Mouse (Mus musculus) Muller cell, postnatal 12 days (primary cell): ENCODE data around the gene Phex.

Experiments used
- DNase-seq: peaks from one replicate; pipeline ENCODE4 v3.0.0-alpha.2; 2015; ENCODE audit errors: inconsistent ontology term

Gene Phex

DNA sequence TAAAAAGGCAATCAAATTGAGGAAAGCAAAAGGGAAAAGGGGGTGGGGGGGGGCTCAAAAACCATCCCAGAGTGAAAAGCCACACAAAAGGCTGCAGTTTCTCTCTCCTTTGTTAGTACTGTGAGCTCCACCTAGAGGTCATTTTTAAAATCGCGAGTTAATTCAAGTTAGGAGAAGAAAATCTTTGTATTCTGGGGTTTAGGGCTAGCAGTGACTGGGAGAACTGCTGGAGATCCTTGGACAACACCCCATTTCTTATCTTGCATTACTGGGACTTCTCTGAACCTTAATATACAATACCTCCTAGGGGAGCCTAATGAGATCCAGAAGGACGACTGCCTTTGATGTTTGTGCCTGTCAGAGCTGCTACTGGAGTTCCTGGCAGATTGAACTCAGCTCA, 107.7 kb downstream of the Phex start:
- no peak for DNase-seq

DNA sequence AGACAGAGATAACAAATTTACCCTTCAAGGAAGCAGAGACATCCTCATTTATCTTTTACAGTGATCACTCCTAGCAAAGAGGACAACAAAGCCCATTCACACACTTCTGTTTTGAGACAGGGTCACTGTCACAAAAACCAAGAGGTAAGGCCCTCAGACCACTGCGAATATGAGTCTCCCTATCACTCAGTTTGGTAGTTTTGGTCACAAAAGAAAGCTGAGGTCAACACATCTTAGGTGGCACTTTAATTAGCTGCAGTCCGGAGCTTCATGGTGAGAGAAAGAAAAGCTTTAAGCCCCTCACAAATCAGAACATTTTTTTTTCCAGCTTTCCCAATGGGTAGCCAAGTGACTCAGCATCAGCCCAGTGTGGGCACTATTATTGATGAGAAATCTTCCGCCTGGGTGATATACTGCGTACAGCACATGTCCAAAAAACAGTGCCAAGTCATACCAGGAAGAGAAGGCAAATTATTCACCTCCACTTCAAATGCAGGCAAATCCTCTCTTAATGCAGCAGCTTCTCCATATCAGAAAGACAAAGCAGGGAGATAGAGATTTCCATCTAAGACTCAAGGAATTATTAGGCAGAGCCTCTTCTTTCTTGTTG, 108.2 kb downstream of the Phex start:
- peak; percentile 88 for DNase-seq

DNA sequence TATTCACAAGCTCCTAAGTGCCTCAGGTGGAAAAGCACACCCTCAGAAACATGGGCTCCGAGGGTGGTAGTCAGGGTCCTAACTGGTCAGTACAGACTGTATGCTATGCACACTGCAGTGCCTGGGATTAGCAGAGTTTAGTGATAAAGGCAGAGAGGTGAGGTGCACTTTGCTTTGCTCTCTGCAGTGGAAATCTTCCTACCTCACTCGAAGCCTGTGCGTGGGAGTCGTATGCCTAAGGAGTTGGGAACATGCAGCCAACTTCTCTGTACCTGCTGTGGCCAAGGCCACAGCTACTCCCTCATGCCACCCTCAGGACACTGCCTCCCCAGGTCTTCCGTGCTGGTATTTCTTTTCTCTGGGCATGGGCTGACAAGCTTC, 109.3 kb downstream of the Phex start:
- no peak for DNase-seq

DNA sequence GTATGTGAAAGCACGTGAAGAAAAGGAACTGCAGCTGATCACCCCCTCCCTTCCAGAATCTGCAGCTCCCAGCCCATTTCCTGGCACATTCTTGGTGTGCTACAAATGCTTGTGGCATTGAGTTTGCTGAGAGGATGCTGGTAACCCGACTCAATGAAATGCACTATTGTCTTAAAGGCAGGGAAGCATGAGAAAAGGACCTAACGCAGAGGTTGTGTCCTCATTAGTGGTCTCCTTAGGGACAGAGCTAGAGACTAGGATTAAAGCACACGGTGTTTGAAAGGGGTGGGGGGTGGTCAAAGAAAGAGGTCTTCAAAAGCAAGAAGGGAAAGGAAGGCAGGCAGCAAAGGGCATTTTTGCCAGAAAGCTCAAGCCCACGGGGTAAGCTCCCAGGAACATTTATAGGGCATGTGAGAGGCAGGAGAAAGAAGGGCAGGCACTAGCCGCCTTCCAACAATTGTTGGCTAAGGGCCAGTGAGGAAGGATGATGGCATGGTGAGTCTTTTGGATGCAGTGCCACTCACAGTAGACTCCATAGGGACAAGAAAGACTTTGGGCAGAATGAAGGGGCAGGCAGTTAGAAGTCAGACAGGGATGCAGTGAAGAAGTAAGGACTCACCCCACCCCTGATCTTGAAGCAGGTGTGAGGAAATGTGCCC, 109.8 kb downstream of the Phex start:
- peak; percentile 89 for DNase-seq

DNA sequence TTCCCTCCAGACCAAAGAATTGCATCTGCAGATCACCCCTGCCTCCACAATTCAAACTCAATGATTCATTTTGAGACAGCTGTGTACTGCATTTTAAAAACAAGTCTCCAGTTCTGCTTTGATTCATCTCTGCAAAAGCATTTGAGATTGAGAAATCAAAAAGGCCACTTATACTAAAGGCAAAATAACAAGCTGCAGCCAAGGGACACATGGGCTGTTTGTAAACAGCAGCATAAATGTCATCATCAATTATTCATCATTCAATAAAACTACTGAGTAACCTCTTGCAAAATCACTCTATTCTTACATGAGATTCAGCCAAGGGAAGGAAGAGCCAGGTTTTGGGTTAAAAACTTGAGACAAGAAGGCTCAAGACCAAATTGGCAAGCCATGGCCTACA, 122.7 kb downstream of the Phex start:
- DNase-seq, result no peak

DNA sequence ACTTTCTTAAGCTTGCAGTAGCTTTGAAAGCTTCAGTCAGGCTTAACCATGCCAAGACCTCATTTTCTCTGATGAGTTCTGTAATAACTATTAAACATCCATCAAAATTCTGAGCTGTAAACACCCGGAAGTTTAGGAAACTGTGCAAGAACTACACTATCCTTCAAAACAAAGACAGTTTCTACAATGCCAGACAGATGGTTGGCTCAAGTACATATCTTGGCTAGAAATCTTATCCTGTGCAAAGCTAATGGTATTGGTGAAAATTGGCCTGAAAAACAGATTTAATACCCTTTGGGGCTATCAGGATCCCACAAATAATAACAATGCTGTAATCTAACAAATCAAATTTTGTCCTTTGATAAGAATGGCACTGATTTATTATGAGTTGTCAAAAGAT, 138.5 kb downstream of the Phex start:
- DNase-seq, result no peak

DNA sequence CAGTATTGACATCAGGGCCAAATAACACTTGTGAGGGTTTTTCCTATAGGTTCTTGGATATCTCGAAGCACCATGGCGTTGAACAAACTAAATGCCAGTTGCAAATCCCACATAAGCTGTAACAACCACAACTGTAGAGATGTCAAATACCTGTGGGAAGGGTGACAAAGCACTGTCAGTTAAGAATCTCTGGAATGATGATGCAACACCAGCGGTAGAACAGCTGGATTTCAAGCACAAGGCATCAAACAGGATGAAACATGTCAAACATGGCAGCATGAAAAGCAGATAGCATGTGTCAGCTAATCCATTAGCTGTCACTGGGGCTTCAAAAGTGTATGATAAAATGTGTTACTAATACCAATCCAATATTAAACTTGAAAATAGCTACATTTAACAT, 141.8 kb downstream of the Phex start:
- DNase-seq, result no peak

DNA sequence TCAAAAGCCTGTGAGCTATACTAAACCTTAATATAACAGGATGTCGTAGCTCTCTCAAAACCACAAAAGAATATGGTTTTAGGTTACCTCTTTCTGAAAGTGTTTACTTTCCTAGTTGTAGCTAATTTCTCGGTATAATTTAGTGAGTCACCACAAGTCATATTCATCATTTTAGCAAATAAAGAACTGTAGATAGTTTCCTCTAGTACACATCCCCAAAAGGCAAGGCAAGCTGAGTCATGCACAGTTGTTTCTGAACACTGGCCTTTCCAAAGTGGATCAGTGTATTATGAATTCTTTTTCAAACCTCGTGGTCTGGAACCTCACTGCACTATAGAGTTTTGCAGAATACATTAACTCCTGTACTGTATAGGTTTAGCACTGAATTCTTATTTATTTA, 143.5 kb downstream of the Phex start:
- no peak for DNase-seq

DNA sequence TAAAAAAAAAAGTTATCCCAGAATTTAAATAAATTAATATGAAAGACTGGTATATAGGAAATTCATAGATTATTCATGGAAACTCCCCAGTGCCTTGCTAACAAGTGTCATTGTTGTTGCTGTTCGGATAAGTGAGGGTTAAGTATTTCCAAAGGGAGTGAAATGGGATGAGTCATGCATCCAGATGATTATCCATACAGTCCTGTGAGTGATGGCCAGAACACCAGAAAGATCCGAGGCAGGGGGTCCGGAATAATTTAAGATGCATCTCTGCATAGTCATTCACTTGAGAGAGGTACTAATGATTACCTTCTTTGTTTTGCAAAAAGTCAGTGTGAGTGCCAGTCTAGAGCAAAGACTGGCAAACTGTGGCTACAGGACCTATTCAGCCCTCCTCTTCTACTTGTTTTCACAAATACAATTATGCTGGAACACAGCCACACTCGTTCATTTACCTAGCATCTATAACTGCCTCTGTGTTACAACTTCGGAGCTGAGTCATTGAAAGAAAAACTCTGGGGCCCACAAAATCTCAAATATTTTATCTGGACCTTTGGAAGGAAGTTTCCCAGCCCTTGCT, 145.3 kb downstream of the Phex start:
- peak; percentile 84 for DNase-seq

DNA sequence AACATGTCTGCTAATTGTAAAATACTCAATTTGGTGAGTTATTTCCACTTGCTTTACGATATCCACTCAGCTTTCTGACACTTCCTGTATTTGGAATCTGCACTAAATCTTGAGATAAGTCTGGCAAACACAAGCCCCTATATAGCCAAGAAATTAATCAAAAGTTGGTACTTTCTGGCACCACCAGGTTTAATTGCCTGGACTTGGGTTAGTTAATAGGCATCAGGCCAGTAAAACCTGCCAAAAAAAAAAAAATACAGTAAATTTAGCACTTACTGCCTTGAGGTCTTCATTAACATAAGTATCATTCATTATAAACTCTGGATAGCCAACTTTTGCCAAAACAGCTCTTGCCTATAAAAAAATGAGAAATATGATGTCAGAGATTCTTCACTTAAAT, 147.0 kb downstream of the Phex start:
- no peak for DNase-seq

DNA sequence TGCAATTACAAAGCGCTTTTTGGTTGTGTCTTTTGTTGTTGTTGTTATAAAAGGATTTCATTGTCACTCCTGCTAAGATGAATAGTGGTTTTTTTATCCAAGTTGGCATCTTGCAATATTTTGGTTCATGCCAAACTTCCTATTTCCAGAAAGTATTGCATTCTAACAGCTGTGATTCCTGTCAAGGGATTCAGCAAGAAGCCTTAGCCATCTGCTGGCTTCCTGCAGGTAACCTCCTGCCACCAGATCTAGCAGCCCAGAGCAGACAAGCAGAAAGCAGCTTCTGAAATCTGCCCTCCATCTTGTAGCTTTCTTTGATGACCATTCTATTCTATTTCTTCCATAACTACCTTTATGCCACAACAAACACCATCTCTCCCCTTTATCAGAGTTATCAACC, 212.4 kb downstream of the Phex start:
- DNase-seq, result no peak

DNA sequence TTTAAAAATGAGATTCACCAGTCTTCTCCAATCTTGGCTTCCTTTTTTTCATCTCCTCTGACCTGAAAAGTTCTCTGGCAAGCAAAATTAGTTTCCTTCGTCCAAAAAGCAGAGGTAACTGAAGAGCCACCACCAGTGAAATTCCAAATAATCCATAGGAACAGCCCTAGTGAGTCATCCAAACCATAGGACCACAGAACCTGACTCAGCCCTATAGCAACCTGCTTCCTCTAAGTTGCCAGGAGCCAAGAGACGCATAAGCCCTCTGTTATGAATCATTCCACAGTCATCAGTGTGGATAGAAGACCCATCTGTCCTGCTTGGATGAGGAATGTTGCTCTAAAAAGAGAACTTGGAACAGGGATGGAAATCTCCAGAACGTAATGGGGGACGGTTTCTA, 230.9 kb downstream of the Phex start:
- DNase-seq, result peak; percentile 50

DNA sequence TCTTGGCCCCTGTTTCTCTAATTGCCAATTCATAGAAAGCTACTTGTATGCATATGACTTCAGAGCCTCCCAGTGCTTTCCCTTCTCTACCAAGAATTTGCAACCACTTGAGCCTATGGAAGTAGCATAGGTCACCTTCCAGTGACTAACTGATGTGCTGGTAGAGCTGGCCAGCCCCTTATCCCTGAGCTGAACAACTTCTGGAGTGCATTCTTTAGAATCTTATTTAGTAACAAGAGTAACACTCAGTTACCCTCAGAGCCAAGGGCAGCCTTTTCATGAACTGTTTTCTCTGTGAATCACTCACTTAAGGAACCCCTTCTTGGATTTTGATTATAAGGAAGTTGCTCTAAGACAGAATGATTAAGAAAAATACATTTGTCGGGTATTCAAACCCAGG, 234.3 kb downstream of the Phex start:
- DNase-seq, result no peak

DNA sequence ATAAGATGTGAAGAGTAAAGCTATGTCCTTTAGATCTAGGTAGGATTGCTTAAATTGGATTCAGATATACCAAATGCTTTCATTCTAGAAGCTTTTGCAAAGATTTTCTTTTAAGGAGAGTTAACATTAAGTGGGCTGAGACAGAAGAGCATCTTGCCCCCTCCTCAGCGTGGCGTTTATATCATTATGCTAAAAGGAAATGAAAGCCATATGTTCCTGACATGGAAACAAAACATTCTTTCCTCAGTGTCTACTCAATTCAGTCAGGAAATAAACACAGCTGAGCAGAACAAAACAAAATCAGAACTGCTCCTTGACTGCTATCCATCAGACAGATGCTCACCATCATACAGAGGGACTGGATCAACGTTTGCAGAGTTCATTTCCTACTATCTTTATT, 251.0 kb downstream of the Phex start:
- DNase-seq, result no peak

DNA sequence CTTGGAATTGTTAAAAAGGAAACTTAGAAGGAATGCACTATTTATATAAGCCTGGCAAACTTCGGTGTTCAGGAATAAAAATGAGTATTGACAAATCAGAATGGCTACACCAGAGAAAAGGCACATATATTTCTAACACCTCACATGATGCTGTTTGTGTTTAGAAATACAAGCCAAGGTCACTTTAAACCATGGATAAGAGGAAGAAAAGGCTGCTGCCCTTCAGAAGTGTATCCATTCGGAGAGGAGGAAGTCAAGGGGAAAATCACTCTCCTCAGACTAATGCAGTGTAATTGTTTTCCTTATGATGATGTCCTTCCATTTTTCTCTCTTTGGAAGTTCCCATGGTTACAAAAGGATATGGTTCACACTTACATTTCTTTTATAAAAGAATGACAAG, 251.7 kb downstream of the Phex start:
- DNase-seq, result no peak

DNA sequence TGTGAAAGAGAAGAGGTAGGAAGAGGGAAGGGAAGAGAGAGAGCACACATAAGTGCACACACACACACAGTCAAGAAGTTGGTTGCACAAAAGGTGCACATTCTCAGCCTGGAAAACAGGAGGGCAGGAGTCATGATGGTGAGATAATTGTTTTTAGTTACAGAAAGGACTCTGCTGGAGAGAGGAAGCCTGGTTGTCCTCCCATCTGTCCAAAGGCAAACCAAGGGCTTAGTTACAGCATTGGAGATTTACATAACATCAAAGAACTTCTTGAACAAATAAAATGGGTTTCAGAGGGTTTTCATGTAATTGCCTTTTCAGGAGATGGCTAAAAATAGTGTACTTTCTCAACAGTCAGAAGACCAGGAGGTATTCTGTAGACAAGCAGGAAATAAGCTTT, 270.4 kb downstream of the Phex start:
- DNase-seq, result no peak

DNA sequence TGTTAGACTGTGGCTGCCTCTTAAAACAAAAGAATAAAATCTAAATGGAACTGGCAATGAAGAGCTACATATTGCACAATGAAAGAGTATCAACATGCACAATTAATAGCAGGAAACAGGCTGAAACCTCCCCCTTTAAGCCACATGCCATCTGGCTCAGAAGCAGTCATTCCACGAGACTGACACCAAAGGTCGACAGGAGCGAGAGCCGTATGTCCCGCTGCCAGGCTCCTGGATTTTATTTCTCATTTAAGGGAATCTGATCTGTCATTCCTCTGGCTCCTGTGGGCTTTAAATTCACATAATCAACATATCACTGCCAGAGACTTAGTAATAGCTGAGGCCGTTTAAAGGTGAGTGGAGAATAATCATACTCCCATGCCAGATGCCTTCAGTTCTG, 275.5 kb downstream of the Phex start:
- DNase-seq, result no peak
